Mouse (Mus musculus) midbrain, postnatal 0 days (tissue): ENCODE data around the gene Etv6. TPM values are rescaled to one million over a fixed set of nuclear protein-coding genes. Genes with fewer than 3 reads are reported as not detected.

Experiments used
- ATAC-seq: fragments of 200-750 bp; cut with Nextera tagmentation; 2 replicates; pipeline ENCODE4 v1.8.0; 2017; ENCODE audit warnings: moderate number of reproducible peaks, mild to moderate bottlenecking, moderate TSS enrichment, moderate library complexity; ENCODE audit not compliant: low FRiP score
- DNase-seq: peaks from one replicate; pipeline ENCODE4 v3.0.0-alpha.2; 2015; ENCODE audit warnings: low spot score
- H3K27ac ChIP-seq: fragments of 300-500 bp; sonication (generic); 2 replicates; pipeline ENCODE4 v1.5.1; 2014; ENCODE audit warnings: low read depth, mild to moderate bottlenecking, low read length, mixed read lengths
- H3K27me3 ChIP-seq: fragments of 300-500 bp; sonication (generic); 2 replicates; pipeline ENCODE4 v1.6.1; 2014; ENCODE audit warnings: low read length, control low read depth, mixed read lengths; ENCODE audit not compliant: insufficient read depth
- H3K36me3 ChIP-seq: fragments of 300-500 bp; sonication (generic); 2 replicates; pipeline ENCODE4 v1.6.1; 2014; ENCODE audit warnings: low read length, control low read depth, mixed read lengths; ENCODE audit not compliant: insufficient read depth
- H3K4me1 ChIP-seq: fragments of 300-500 bp; sonication (generic); 2 replicates; pipeline ENCODE4 v1.6.1; 2014; ENCODE audit warnings: mild to moderate bottlenecking, control low read depth, antibody characterized with exemption, low read length, mixed read lengths; ENCODE audit not compliant: insufficient read depth
- H3K4me2 ChIP-seq: fragments of 300-500 bp; sonication (generic); 2 replicates; pipeline ENCODE4 v1.6.1; 2014; ENCODE audit warnings: low read depth, mild to moderate bottlenecking, low read length, mixed read lengths; ENCODE audit not compliant: poor library complexity, severe bottlenecking
- H3K4me3 ChIP-seq: fragments of 300-500 bp; sonication (generic); 2 replicates; pipeline ENCODE4 v1.5.1; 2014; ENCODE audit warnings: low read depth, mild to moderate bottlenecking, low read length, moderate library complexity
- H3K9ac ChIP-seq: fragments of 300-500 bp; sonication (generic); replicated peaks from 2 replicates; pipeline ENCODE4 v1.6.1; 2014; ENCODE audit warnings: mild to moderate bottlenecking, low read length, moderate library complexity, mixed read lengths; ENCODE audit not compliant: poor library complexity, severe bottlenecking
- H3K9me3 ChIP-seq: fragments of 300-500 bp; sonication (generic); 2 replicates; pipeline ENCODE4 v1.6.1; 2016; ENCODE audit warnings: low read length, control low read depth
- CTCF ChIP-seq: IDR thresholded peaks from 2 replicates; pipeline ENCODE4 v1.5.1; 2016; ENCODE audit warnings: antibody characterized with exemption, mild to moderate bottlenecking
- WGBS: fragments of 180-500 bp; shearing (Covaris S2); extraction: QIAGEN DNeasy Blood & Tissue Kit; methylation state at CpG from one replicate; pipeline ENCODE4 v1.1.7; 2014; 5-methylcytosine and 5-hydroxymethylcytosine counted together
- polyA plus RNA-seq: library from polyadenylated mRNA; unstranded; fragments of >200 nt; fragmentation: Nextera tagmentation; extraction: Ambion mirVana; gene quantifications from 2 replicates; pipeline ENCODE4 v1.2.1, GENCODE M21; 2015
- total RNA-seq: library from RNA; depleted of rRNA; stranded (reverse); fragments of >200 nt; gene quantifications from 2 replicates; pipeline ENCODE4 v1.2.3, GENCODE M21; 2014

Etv6 gene
- total and polyA plus RNA-seq, 2 experiments from 2014 or later = 2.9 to 7.2 TPM

DNA sequence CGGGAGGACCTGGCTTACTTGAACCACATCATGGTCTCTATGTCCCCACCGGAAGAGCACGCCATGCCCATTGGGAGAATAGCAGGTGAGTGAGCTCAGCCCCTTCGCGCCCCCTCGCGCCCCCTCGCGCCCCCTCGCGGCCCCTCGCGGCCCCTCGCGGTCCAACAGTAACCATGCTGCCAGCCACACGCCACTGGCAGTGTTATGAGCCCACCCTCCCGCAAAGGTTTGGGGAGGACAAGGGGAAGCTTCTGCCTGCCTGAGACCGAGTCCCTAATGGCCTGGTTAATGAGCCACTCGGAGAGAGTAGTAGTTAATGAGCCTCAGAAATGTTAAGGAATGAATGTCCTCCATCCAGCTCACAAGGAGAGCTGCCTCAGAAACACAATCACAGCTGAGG is 213.2 kb downstream of the Etv6 start:
- ATAC-seq (no peak), DNase-seq (no peak)
- Histone ChIP-seq H3K27me3 (no peaks in the 10 kb centered on the region), H3K36me3 (0 out of 2 replicates have a peak, but pooled peaks cover 4% of the 10 kb centered on the region), H3K27ac (no peak overlapping the region), H3K9ac (no peak overlapping the region), H3K4me2 (no peak overlapping the region), H3K4me1 (no peaks in the 10 kb centered on the region), H3K4me3 (no peak overlapping the region), H3K9me3 (no peaks in the 10 kb centered on the region)
- WGBS = 93% methylated on average over 19 of the region's 19 CpGs
- TF ChIP-seq CTCF = no peak

- Histone ChIP-seq H3K27me3 (no peaks in the 10 kb centered on the region), H3K4me2 (no peak overlapping the region), H3K36me3 (0 out of 2 replicates have a peak, but pooled peaks cover 4% of the 10 kb centered on the region), H3K4me3 (no peak overlapping the region), H3K9ac (no peak overlapping the region), H3K27ac (no peak overlapping the region), H3K4me1 (no peaks in the 10 kb centered on the region), H3K9me3 (no peaks in the 10 kb centered on the region)
- no peak for ATAC-seq
- no peak for DNase-seq
- 97% methylated on average over 5 of the region's 5 CpGs for WGBS
- TF ChIP-seq CTCF = no peak
Measured at GRCm38 (mm10) chr6:134250764-134251163, 215.3 kb downstream of the Etv6 start.

DNA sequence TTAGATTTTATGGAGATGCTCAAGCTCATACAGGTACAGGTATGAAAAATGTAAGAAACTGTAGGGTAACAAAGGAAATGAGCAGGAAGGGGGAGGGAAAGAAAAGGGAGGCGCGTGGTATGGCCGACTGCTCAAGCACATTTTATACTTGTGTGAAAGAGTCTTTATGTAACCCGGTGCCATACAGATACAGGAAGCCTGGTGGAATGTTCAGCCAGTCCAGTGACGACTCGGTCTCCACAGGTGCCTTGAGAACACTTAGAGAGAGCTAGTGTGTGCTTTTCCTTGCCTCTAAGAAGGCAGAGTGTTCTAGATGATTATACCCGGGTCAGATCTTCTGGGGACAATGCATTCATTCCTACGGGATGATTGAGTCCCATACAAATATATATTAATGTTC is 215.9 kb downstream of the Etv6 start:
- Histone ChIP-seq H3K9me3 (no peaks in the 10 kb centered on the region), H3K4me2 (no peak overlapping the region), H3K27me3 (no peaks in the 10 kb centered on the region), H3K27ac (no peak overlapping the region), H3K4me3 (no peak overlapping the region), H3K36me3 (0 out of 2 replicates have a peak, but pooled peaks cover 4% of the 10 kb centered on the region), H3K9ac (no peak overlapping the region), H3K4me1 (no peaks in the 10 kb centered on the region)
- 93% methylated on average over 8 of the region's 8 CpGs for WGBS
- ATAC-seq (no peak), DNase-seq (no peak)
- no peak for TF ChIP-seq CTCF

- ATAC-seq (no peak), DNase-seq (no peak)
- no peak overlapping the region for H3K27ac ChIP-seq
- H3K4me1 ChIP-seq = no peaks in the 10 kb centered on the region
- H3K27me3 ChIP-seq = no peaks in the 10 kb centered on the region
- H3K9ac ChIP-seq = no peak overlapping the region
- TF ChIP-seq CTCF = no peak
- WGBS = 94% methylated on average over 8 of the region's 8 CpGs
- H3K36me3 ChIP-seq = 0 out of 2 replicates have a peak, but pooled peaks cover 4% of the 10 kb centered on the region
- no peaks in the 10 kb centered on the region for H3K9me3 ChIP-seq
- H3K4me2 ChIP-seq = no peak overlapping the region
- no peak overlapping the region for H3K4me3 ChIP-seq
Measured at GRCm38 (mm10) chr6:134252081-134252755, 216.7 kb downstream of the Etv6 start.

DNA sequence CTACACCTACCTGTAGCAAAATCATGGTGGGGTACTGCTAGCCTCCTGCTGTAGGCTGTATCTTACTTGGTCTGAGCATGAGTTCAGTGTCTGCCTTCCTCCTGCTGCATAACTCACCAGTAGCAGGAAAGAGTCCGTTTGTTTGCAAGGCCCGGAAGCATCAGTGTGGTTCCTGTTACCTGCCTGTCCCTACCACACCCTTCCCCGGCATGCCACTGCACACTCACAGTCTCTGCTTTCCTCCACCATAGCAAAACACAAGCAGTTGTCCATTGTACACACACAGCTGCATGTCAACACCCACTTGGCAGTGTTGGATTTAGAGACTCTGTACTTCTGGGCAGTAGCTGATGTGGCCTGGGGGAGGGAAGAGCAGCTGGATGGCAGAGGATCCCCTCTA is 220.9 kb downstream of the Etv6 start:
- no peak overlapping the region for H3K9ac ChIP-seq
- WGBS = 87% methylated on average over 3 of the region's 3 CpGs
- H3K36me3 ChIP-seq = no peaks in the 10 kb centered on the region
- no peak overlapping the region for H3K4me3 ChIP-seq
- no peaks in the 10 kb centered on the region for H3K4me1 ChIP-seq
- no peak for ATAC-seq
- TF ChIP-seq CTCF = no peak
- H3K27me3 ChIP-seq = no peaks in the 10 kb centered on the region
- H3K9me3 ChIP-seq = no peaks in the 10 kb centered on the region
- no peak overlapping the region for H3K4me2 ChIP-seq
- no peak overlapping the region for H3K27ac ChIP-seq
- DNase-seq = no peak

- Histone ChIP-seq H3K36me3 (peaks cover 5% of the 10 kb centered on the region), H3K9ac (no peak overlapping the region), H3K9me3 (no peaks in the 10 kb centered on the region), H3K4me1 (0 out of 2 replicates have a peak, but pooled peaks cover 3% of the 10 kb centered on the region), H3K4me3 (no peak overlapping the region), H3K27me3 (no peaks in the 10 kb centered on the region), H3K27ac (no peak overlapping the region), H3K4me2 (no peak overlapping the region)
- no peak for DNase-seq
- no peak; the same call in 1 of the 2 replicates for TF ChIP-seq CTCF
- 95% methylated on average over 8 of the region's 8 CpGs for whole genome bisulfite sequencing
- no peak for ATAC-seq
Measured at GRCm38 (mm10) chr6:134259913-134260312, 224.4 kb downstream of the Etv6 start.
